Mouse (Mus musculus): ENCODE measurements around the gene Hsd3b7. TPM values are rescaled to one million over a fixed set of nuclear protein-coding genes. Genes with fewer than 3 reads are reported as not detected.

The Hsd3b7 gene
- 4.5 TPM for polyA plus RNA-seq (2017; shearing (Covaris generic))

DNA sequence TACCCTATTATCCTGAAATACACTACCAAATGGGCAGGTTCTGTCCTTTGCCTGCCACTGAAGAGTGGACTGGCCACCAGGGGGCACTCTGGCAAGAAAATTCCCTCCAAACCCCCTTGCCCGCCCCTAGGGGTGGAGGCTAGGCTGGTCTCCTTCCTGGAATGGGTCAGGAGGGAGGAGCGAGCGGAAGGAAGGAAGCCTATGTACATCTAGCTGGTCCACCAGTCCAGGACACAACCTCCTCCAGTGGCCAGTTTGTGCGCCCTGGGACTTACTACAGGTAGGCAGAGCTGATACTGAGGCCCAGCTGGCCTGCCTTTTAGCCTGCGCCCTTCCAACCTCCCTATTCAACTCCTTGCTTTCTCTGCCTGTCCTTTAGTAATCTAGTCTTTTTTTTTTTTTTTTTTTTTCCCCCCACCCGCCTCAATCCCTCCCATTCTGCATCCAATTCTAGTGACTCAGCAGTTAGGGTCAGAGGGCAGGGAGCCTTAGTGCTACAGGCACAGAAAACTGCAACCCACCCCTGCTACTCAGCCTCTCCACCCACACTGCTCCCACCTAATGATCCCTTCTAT is at the start of gene Hsd3b7:
TSS of gene Hsd3b7 (plus strand) at position 170 of the 575 bp plus-strand sequence.

DNA sequence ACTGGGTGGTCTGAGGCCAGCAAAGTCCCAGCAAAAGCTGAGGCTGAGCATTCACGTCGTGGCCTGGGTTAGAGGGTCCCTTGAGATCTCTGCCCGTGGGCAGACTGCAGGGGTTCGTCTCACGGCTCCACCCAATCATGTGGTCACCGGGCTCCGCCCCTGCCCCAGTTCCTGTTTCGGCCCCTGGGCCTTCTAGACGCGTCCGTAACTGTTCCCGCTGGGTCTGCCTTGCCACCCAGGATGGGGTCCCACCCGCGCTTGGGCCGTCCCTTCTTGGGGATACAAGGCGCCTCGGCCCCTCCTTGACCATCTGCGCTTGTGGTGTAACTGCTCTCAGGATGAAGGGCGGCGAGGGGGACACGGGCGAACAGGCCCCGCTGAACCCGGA is 30.8 kb upstream of the Hsd3b7 start, which contains the start of gene Orai3:
TSS of gene Orai3 (plus strand) at position 165 of the 388 bp plus-strand sequence.

DNA sequence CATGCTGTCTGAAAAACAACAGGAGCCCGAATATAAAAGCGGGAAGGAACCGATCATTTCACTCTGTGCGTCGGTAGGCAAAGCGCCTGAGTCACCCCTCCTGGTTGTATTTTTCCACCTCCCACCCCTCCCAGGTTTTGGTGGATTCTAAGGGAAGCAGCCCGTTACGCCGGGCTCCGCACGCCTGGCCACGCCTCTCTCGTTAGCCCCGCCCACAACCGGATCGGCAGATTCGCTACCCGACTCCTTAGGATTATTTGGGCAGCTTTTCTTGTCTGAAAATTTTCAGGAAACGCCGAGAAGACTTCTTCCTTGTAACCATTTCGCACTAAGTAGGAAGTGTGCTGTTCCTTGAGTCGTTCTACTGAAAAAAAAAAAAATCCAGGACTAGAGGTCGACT is 24.0 kb upstream of the Hsd3b7 start, which contains the start of gene Setd1a:
TSS of gene Setd1a (plus strand) at position 245 of the 400 bp plus-strand sequence.

GRCm38 (mm10) chr7:127785308-127785707 is 15.1 kb upstream of the Hsd3b7 start, which contains the start of gene Gm49388:
TSS of gene Gm49388 (plus strand) at chr7:127785608.

DNA sequence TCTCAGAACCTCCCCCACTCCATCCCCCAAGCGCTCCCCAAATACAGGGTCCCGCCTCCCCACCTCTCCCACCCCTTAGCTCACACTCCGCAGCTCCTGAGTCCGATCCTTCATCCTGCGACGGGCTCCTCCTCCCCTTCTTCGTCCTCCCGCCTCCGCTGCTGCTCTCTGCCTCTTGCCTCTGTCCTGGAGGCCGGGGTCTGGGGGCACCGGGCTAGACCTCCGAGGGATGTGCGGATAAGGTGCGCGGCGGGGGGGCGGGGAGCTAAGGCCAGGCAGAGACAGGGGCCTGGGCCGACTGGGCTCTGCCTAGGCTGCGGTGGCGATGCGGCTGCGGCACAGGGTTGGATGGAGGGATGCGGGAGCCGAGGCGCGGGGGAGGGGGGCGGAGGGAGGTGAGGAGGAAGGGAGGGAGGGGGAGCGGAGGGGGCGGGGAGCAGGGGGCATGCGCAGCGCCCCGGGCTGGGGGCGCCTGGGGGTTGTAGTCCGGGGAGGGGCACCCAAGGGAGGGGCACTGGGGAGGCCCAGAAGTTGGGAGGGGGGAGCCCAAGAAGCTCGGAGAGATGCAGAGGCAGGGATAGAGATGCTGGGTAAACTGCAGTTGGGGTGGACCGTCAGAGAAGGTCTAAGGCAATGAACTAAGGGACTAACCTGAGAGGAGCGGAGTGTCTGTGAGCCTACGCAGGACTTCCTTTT is 23.9 kb downstream of the Hsd3b7 start, which contains the start of the genes Stx4a and Stx1b:
TSS of gene Stx4a (plus strand) at position 119 of the 696 bp plus-strand sequence.
TSS of gene Stx1b (minus strand) at position 374 of the 696 bp plus-strand sequence.

Other genes with a start within 250 kb of the Hsd3b7 start
- gene Tmem265, start 239.2 kb upstream of the Hsd3b7 start, polyA plus RNA-seq (2017; shearing (Covaris generic)), result 12.7 TPM
- gene Phkg2, start 227.3 kb upstream of the Hsd3b7 start, polyA plus RNA-seq (2017; shearing (Covaris generic)), result 100 TPM
- gene Ccdc189, start 212.0 kb upstream of the Hsd3b7 start, polyA plus RNA-seq (2017; shearing (Covaris generic)), result 0.95 TPM
- 171 TPM for gene Rnf40, start 211.8 kb upstream of the Hsd3b7 start, polyA plus RNA-seq (2017; shearing (Covaris generic))
- gene Zfp629, start 184.8 kb upstream of the Hsd3b7 start, polyA plus RNA-seq (2017; shearing (Covaris generic)), result 1.1 TPM
- gene Bcl7c, start 91.7 kb upstream of the Hsd3b7 start, polyA plus RNA-seq (2017; shearing (Covaris generic)), result 19.5 TPM
- gene Ctf1, start 87.9 kb upstream of the Hsd3b7 start, polyA plus RNA-seq (2017; shearing (Covaris generic)), result not detected
- gene Ctf2, start 68.4 kb upstream of the Hsd3b7 start, polyA plus RNA-seq (2017; shearing (Covaris generic)), result not detected
- gene Fbxl19, start 56.1 kb upstream of the Hsd3b7 start, polyA plus RNA-seq (2017; shearing (Covaris generic)), result 1.3 TPM
- 38.5 TPM for gene Orai3, start 30.8 kb upstream of the Hsd3b7 start, polyA plus RNA-seq (2017; shearing (Covaris generic))
- 1.2 TPM for gene Setd1a, start 23.9 kb upstream of the Hsd3b7 start, polyA plus RNA-seq (2017; shearing (Covaris generic))
- not detected for gene Gm49388, start 15.0 kb upstream of the Hsd3b7 start, polyA plus RNA-seq (2017; shearing (Covaris generic))
- 167 TPM for gene Stx4a, start 23.7 kb downstream of the Hsd3b7 start, polyA plus RNA-seq (2017; shearing (Covaris generic))
- not detected for gene Stx1b, start 23.9 kb downstream of the Hsd3b7 start, polyA plus RNA-seq (2017; shearing (Covaris generic))
- 63.8 TPM for gene Zfp646, start 75.6 kb downstream of the Hsd3b7 start, polyA plus RNA-seq (2017; shearing (Covaris generic))
- 23.2 TPM for gene Zfp668, start 76.2 kb downstream of the Hsd3b7 start, polyA plus RNA-seq (2017; shearing (Covaris generic))
- 1.0 TPM for gene Prss53, start 90.4 kb downstream of the Hsd3b7 start, polyA plus RNA-seq (2017; shearing (Covaris generic))
- gene Gm21974, start 94.8 kb downstream of the Hsd3b7 start, polyA plus RNA-seq (2017; shearing (Covaris generic)), result not detected
- gene Vkorc1, start 95.0 kb downstream of the Hsd3b7 start, polyA plus RNA-seq (2017; shearing (Covaris generic)), result 64.0 TPM
- gene Bckdk, start 103.5 kb downstream of the Hsd3b7 start, polyA plus RNA-seq (2017; shearing (Covaris generic)), result 71.2 TPM
- 49.7 TPM for gene Kat8, start 111.9 kb downstream of the Hsd3b7 start, polyA plus RNA-seq (2017; shearing (Covaris generic))
- not detected for gene Prss8, start 129.5 kb downstream of the Hsd3b7 start, polyA plus RNA-seq (2017; shearing (Covaris generic))
- 5.0 TPM for gene Prss36, start 146.1 kb downstream of the Hsd3b7 start, polyA plus RNA-seq (2017; shearing (Covaris generic))
- gene Fus, start 166.9 kb downstream of the Hsd3b7 start, polyA plus RNA-seq (2017; shearing (Covaris generic)), result 177 TPM
- 295 TPM for gene Pycard, start 193.3 kb downstream of the Hsd3b7 start, polyA plus RNA-seq (2017; shearing (Covaris generic))
- gene Trim72, start 203.3 kb downstream of the Hsd3b7 start, polyA plus RNA-seq (2017; shearing (Covaris generic)), result not detected